10 mouse cellular contexts compared by ENCODE assay signal in the genomic region with DNA sequence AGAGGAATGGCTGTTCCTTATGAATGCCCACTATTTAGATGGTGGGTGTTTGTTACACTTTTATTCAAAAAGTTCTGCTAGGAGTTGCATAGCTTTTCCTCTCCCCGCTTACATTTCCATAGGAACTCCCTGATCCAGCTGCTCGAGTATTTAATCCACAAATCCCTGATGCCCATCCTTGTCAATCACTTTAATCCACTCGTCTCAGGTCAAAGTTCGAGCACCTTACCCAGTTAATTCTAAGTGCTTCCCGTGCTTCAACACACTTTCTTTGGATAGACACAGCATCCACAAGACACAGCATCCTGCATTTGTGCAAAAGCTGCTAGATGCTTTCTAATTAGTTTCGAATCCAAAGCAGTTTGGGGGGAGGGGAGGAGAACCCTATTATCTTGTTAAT. TPM values are rescaled to one million over a fixed set of nuclear protein-coding genes. Genes with fewer than 3 reads are reported as not detected.
DNase-seq lines count a peak whose midpoint lies in the region; ATAC-seq and TF ChIP-seq lines count a peak whose summit lies in the region.
"Had no signal": no experiment of that assay in that cellular context is flagged by ENCODE, and none has a peak within 500 bp of the region (broad histone marks: within the 10 kb centered on the region; RNA-seq: fewer than 3 reads in every experiment).

No protein-coding gene starts in this region.

- H3K36me3 ChIP-seq in kidney, embryonic 14.5 days (ENCODE audit: control insufficient read depth, insufficient read depth, low read length), result no peaks in the 10 kb centered on the region
- peaks cover 10% of the 10 kb centered on the region for H3K36me3 ChIP-seq in embryonic facial prominence, embryonic 10.5 days (replicated peaks)
- peaks cover 2% of the 10 kb centered on the region for H3K36me3 ChIP-seq in intestine, embryonic 14.5 days (ENCODE audit: control insufficient read depth, insufficient read depth, low read length)
- H3K36me3 ChIP-seq in neural tube, embryonic 13.5 days, result no peaks in the 10 kb centered on the region

- no peak for DNase-seq in kidney, postnatal 36 days
- no peak for DNase-seq in embryonic facial prominence, embryonic 10.5 days (ENCODE audit: low spot score)
- no peak for DNase-seq in intestine, embryonic 14.5 days (ENCODE audit: low spot score)
- DNase-seq in cerebellum, adult 2 months, result no peak
- DNase-seq: gastrocnemius, postnatal 14 days; thymus, postnatal 25 days had no signal

- TF ChIP-seq CTCF in cerebellum, adult 2 months (IDR thresholded peaks at IDR 0.05; ENCODE audit: borderline replicate concordance, insufficient read depth, low read depth, low read length), result no peak

- WGBS in kidney, embryonic 14.5 days, result 66% methylated on average over 6 of the region's 6 CpGs
- WGBS in embryonic facial prominence, embryonic 10.5 days, result 41% methylated on average over 6 of the region's 6 CpGs
- WGBS in intestine, embryonic 14.5 days, result 59% methylated on average over 6 of the region's 6 CpGs
- WGBS in neural tube, embryonic 13.5 days, result 65% methylated on average over 6 of the region's 6 CpGs
- WGBS in cerebellum, adult 2 months, result 67% methylated on average over 6 of the region's 6 CpGs

- peak overlapping the region; percentile 83; the same call in 1 of the 2 replicates for H3K4me3 ChIP-seq in kidney, embryonic 14.5 days (ENCODE audit: low read length)
- peak overlapping the region; percentile 84; the same call in 1 of the 2 replicates for H3K4me3 ChIP-seq in embryonic facial prominence, embryonic 10.5 days
- H3K4me3 ChIP-seq in intestine, embryonic 14.5 days (ENCODE audit: low read depth, low read length), result peak overlapping the region; percentile 81
- H3K4me3 ChIP-seq in neural tube, embryonic 13.5 days, result no peak overlapping the region
- H3K4me3 ChIP-seq in cerebellum, adult 2 months (replicated peaks; ENCODE audit: insufficient read depth, low read depth, low read length), result no peak overlapping the region

- no peak overlapping the region for H3K27ac ChIP-seq in kidney, embryonic 14.5 days (ENCODE audit: low read depth, low read length)
- H3K27ac ChIP-seq in embryonic facial prominence, embryonic 10.5 days (replicated peaks), result no peak overlapping the region
- no peak overlapping the region for H3K27ac ChIP-seq in intestine, embryonic 14.5 days (ENCODE audit: low read depth)
- no peak overlapping the region for H3K27ac ChIP-seq in neural tube, embryonic 13.5 days (replicated peaks)
- H3K27ac ChIP-seq in cerebellum, adult 2 months (ENCODE audit: insufficient read depth, low read length), result no peak overlapping the region

- H3K9me3 ChIP-seq in kidney, embryonic 14.5 days (ENCODE audit: control insufficient read depth, low read length), result no peaks in the 10 kb centered on the region
- H3K9me3 ChIP-seq in embryonic facial prominence, embryonic 10.5 days, result no peaks in the 10 kb centered on the region
- H3K9me3 ChIP-seq in intestine, embryonic 14.5 days (ENCODE audit: control insufficient read depth, low read length), result no peaks in the 10 kb centered on the region
- no peaks in the 10 kb centered on the region for H3K9me3 ChIP-seq in neural tube, embryonic 13.5 days

- ATAC-seq in kidney, embryonic 14.5 days (ENCODE audit: low FRiP score, low TSS enrichment), result no peak
- ATAC-seq in intestine, embryonic 14.5 days (replicated peaks; ENCODE audit: low FRiP score, low TSS enrichment, low read depth), result no peak
- ATAC-seq in neural tube, embryonic 13.5 days (ENCODE audit: low read depth), result no peak
- ATAC-seq in CD4-positive, CD25-positive, alpha-beta regulatory T cell, adult 4 months, result no peak

- no peaks in the 10 kb centered on the region for H3K27me3 ChIP-seq in kidney, embryonic 14.5 days (ENCODE audit: control insufficient read depth, insufficient read depth, low read length)
- H3K27me3 ChIP-seq in embryonic facial prominence, embryonic 10.5 days (replicated peaks; ENCODE audit: low read depth, poor library complexity, severe bottlenecking), result no peaks in the 10 kb centered on the region
- no peaks in the 10 kb centered on the region for H3K27me3 ChIP-seq in intestine, embryonic 14.5 days (replicated peaks; ENCODE audit: control insufficient read depth, insufficient read depth, low read length)
- no peaks in the 10 kb centered on the region for H3K27me3 ChIP-seq in neural tube, embryonic 13.5 days
- H3K27me3 ChIP-seq in cerebellum, adult 2 months (ENCODE audit: control insufficient read depth, insufficient read depth, low read length), result no peaks in the 10 kb centered on the region
- H3K27me3 ChIP-seq: Patski had no signal

- no peak for TF ChIP-seq POLR2A in cerebellum, adult 2 months (IDR thresholded peaks at IDR 0.05; ENCODE audit: borderline replicate concordance, insufficient read depth, low read length)

- peak overlapping the region; percentile 75 for H3K4me2 ChIP-seq in kidney, embryonic 14.5 days (replicated peaks; ENCODE audit: low read depth, low read length)
- H3K4me2 ChIP-seq in intestine, embryonic 14.5 days (ENCODE audit: low read length), result peak overlapping the region; percentile 51
- peak overlapping the region; percentile 77 for H3K4me2 ChIP-seq in neural tube, embryonic 13.5 days

- H3K9ac ChIP-seq in kidney, embryonic 14.5 days (ENCODE audit: low read depth, low read length), result no peak overlapping the region
- 0 out of 2 replicates have a peak overlapping the region, but pooled peaks have one; percentile 67 for H3K9ac ChIP-seq in intestine, embryonic 14.5 days (ENCODE audit: low read length)
- no peak overlapping the region for H3K9ac ChIP-seq in neural tube, embryonic 13.5 days

- H3K4me1 ChIP-seq in kidney, embryonic 14.5 days (ENCODE audit: control insufficient read depth, insufficient read depth, low read length), result peaks cover 11% of the 10 kb centered on the region; the same call in 1 of the 2 replicates
- H3K4me1 ChIP-seq in embryonic facial prominence, embryonic 10.5 days, result peaks cover 29% of the 10 kb centered on the region
- peaks cover 18% of the 10 kb centered on the region for H3K4me1 ChIP-seq in intestine, embryonic 14.5 days (replicated peaks; ENCODE audit: control insufficient read depth, insufficient read depth, low read length)
- H3K4me1 ChIP-seq in neural tube, embryonic 13.5 days (replicated peaks), result peaks cover 20% of the 10 kb centered on the region
- H3K4me1 ChIP-seq in cerebellum, adult 2 months (ENCODE audit: control insufficient read depth, insufficient read depth, low read length), result no peaks in the 10 kb centered on the region

RNA-seq across cellular contexts. Expression of a gene that starts 1.5 kb away (rescaled TPM):
- polyA plus RNA-seq in kidney, embryonic 14.5 days (2014; fragmentation: Nextera tagmentation; extraction: Ambion mirVana), result 130 and 134 TPM in 2 replicates
- 97.1 and 101 TPM in 2 replicates for polyA plus RNA-seq in embryonic facial prominence, embryonic 10.5 days (2016; fragmentation: Nextera tagmentation; extraction: Ambion mirVana)
- polyA plus RNA-seq in intestine, embryonic 14.5 days (2014; fragmentation: Nextera tagmentation; extraction: Ambion mirVana), result 181 and 191 TPM in 2 replicates
- polyA plus RNA-seq in neural tube, embryonic 13.5 days (2015; fragmentation: Nextera tagmentation; extraction: Ambion mirVana), result 34.4 and 37.1 TPM in 2 replicates
- 10 to 100 TPM; 78.8 to 91.6 TPM for polyA plus RNA-seq in CD4-positive, CD25-positive, alpha-beta regulatory T cell, adult 4 months (2017; shearing (Covaris generic))
- polyA plus RNA-seq in cerebellum, adult 2 months (2012; rRNA removed), result 39.6 and 40.5 TPM in 2 replicates

RNA-seq across cellular contexts. Expression of a gene that starts 32.6 kb away (rescaled TPM):
- polyA plus RNA-seq in kidney, embryonic 14.5 days (2014; fragmentation: Nextera tagmentation; extraction: Ambion mirVana), result 1.4 and 2.4 TPM in 2 replicates
- 0.69 and 1.5 TPM in 2 replicates for polyA plus RNA-seq in embryonic facial prominence, embryonic 10.5 days (2016; fragmentation: Nextera tagmentation; extraction: Ambion mirVana)
- 3.9 TPM in 2 replicates for polyA plus RNA-seq in intestine, embryonic 14.5 days (2014; fragmentation: Nextera tagmentation; extraction: Ambion mirVana)
- 5.4 and 6.5 TPM in 2 replicates for polyA plus RNA-seq in neural tube, embryonic 13.5 days (2015; fragmentation: Nextera tagmentation; extraction: Ambion mirVana)
- polyA plus RNA-seq in CD4-positive, CD25-positive, alpha-beta regulatory T cell, adult 4 months (2017; shearing (Covaris generic)), result 1 to 10 TPM in 1 of 2 experiments, under 1 TPM in 1; 0.97 to 1.3 TPM
- polyA plus RNA-seq in cerebellum, adult 2 months (2012; rRNA removed), result 13.1 and 13.8 TPM in 2 replicates

Comparison
In these comparisons a context has a peak if more than half of its experiments do, and no peak if none do; other contexts are left out.
1. H3K4me3 ChIP-seq: peak in kidney, embryonic 14.5 days (single experiment), embryonic facial prominence, embryonic 10.5 days (single experiment) and intestine, embryonic 14.5 days (single experiment); none in neural tube, embryonic 13.5 days (single experiment) and cerebellum, adult 2 months (single experiment).
2. Peak in every context shown above with its lines, with median percentiles within 50 percentile points of each other: H3K4me2 ChIP-seq.